Mouse (Mus musculus): ENCODE results near the gene Alk. TPM values are rescaled to one million over a fixed set of nuclear protein-coding genes. Genes with fewer than 3 reads are reported as not detected.

Alk gene
- 0.17 and 0.29 TPM in 2 replicates for polyA plus RNA-seq (2015; fragmentation: Nextera tagmentation; extraction: Ambion mirVana)

DNA sequence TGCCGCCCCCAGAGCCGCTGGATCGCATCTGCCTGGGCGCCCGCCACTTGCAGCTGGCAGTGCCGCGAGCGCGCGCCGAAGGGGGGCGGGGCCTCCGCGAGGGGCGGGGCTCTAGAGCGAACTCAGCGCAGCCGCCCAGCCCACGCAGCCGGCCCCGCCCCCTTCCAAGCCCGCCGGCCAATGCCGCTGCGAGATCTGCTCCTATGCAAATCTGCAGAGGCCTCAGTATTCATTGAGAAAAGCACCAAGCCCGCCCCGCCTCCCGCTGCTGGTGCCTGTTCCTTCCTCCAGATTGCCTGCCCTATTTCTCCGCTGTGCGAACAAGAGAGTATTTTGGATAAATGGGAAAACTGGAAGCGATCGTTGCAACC is at the start of gene Alk:
Alk (minus strand) TSS at position 18 of the 371 bp plus-strand sequence.
- peaks cover 30% of the 10 kb centered on the region for H3K27me3 ChIP-seq (replicated peaks; ENCODE audit: control insufficient read depth, insufficient read depth, low read length)
- H3K9me3 ChIP-seq (ENCODE audit: control insufficient read depth): no peaks in the 10 kb centered on the region
- TF ChIP-seq CTCF (IDR thresholded peaks at IDR 0.05; ENCODE audit: low read depth): no peak
- ATAC-seq: peak; percentile 89
- H3K4me3 ChIP-seq (ENCODE audit: low read depth, low read length): peak within 1 kb of the TSS; percentile 41
- H3K4me2 ChIP-seq (replicated peaks; ENCODE audit: low read depth): peak within 1 kb of the TSS; percentile 62
- 3% methylated on average over 25 of the region's 32 CpGs for WGBS
- H3K4me1 ChIP-seq (replicated peaks; ENCODE audit: control insufficient read depth, insufficient read depth, low read length): no peaks in the 10 kb centered on the region
- no peaks in the 10 kb centered on the region for H3K36me3 ChIP-seq (ENCODE audit: control insufficient read depth, insufficient read depth)
- H3K27ac ChIP-seq (ENCODE audit: low read depth, low read length): no peak within 1 kb of the TSS
- no peak within 1 kb of the TSS for H3K9ac ChIP-seq (ENCODE audit: low read depth, low read length)

DNA sequence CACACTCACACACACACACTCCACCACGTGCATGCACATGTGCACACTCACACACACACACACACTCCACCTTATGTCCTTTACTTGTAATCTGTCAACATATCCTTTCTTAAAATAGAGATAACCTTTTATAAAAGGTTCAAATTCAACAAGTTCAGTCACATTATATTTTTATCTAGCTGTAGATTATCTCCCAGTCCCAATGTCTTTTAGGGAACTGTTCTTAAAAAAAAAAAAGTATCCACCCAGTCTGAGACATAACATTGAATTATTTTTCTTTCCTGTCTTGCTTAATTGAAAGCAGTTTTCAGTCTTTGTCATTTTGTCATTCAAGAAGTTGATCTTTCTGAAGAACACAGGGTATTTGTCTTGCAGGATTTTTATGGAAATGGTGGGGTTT is 48.4 kb upstream of the Alk start:
- 63% methylated on average over 1 of the region's 1 CpGs for WGBS
- Histone ChIP-seq H3K27me3 (replicated peaks; ENCODE audit: control insufficient read depth, insufficient read depth, low read length) (no peaks in the 10 kb centered on the region), H3K9me3 (ENCODE audit: control insufficient read depth) (no peaks in the 10 kb centered on the region), H3K36me3 (ENCODE audit: control insufficient read depth, insufficient read depth) (no peaks in the 10 kb centered on the region), H3K9ac (ENCODE audit: low read depth, low read length) (no peak overlapping the region), H3K4me3 (ENCODE audit: low read depth, low read length) (no peak overlapping the region), H3K4me1 (replicated peaks; ENCODE audit: control insufficient read depth, insufficient read depth, low read length) (no peaks in the 10 kb centered on the region), H3K4me2 (replicated peaks; ENCODE audit: low read depth) (no peak overlapping the region), H3K27ac (ENCODE audit: low read depth, low read length) (no peak overlapping the region)
- no peak for ATAC-seq
- TF ChIP-seq CTCF (IDR thresholded peaks at IDR 0.05; ENCODE audit: low read depth): no peak

DNA sequence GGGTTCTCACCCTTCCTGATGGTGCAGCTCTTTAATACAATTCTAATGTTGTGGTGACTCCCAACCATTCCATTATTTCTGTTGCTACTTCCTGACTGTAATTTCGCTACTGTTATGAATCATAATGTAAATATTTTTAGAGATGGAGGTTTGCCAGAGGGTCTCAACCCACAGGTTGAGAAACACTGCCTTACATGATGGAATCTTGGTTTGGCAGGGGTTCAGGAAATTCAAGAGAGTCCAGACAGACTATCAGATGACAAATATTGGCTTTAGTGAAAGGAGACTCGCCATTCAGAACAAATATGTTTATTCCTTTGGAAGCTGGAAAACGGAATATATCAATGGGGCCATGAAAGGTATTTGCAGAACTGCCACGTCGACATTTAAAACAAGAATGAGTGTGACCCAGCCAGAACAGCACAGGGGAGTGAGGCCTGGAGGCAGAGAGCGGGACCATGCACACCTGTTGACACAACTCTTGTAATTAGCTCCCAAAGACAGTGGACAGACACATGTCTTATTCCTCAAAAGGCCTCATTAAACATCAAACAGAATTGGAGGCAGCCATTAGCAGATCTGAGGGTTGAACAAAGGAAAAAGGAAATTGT is 44.3 kb upstream of the Alk start:
- H3K27ac ChIP-seq (ENCODE audit: low read depth, low read length): no peak overlapping the region

DNA sequence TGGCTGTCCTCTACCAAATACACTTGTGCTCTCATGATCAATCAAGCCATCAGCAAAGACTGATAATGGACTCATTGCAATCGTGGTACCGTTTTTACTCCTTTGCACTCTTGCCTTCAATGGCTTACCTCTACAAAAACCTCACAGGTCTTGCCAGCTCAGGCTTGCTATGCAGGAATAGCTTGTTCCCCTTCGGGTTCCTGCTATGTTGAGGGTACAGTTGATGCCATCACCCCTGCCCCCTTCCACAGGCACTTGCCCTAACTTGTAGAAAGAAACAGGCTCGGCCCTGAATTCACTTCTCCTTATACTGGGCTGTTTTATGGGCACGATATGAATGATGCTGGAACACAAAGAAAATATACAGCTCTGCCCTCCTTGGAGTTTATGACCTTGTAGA is 41.7 kb upstream of the Alk start:
- Histone ChIP-seq H3K9ac (ENCODE audit: low read depth, low read length) (no peak overlapping the region), H3K9me3 (ENCODE audit: control insufficient read depth) (no peaks in the 10 kb centered on the region), H3K36me3 (ENCODE audit: control insufficient read depth, insufficient read depth) (no peaks in the 10 kb centered on the region), H3K27ac (ENCODE audit: low read depth, low read length) (no peak overlapping the region), H3K4me2 (replicated peaks; ENCODE audit: low read depth) (no peak overlapping the region), H3K4me3 (ENCODE audit: low read depth, low read length) (no peak overlapping the region), H3K4me1 (replicated peaks; ENCODE audit: control insufficient read depth, insufficient read depth, low read length) (no peaks in the 10 kb centered on the region), H3K27me3 (replicated peaks; ENCODE audit: control insufficient read depth, insufficient read depth, low read length) (no peaks in the 10 kb centered on the region)
- TF ChIP-seq CTCF (IDR thresholded peaks at IDR 0.05; ENCODE audit: low read depth): no peak
- ATAC-seq: no peak
- 83% methylated on average over 5 of the region's 5 CpGs for WGBS

More for the DNA sequence above, 44.3 kb upstream of the Alk start:
- Histone ChIP-seq H3K9ac (ENCODE audit: low read depth, low read length) (no peak overlapping the region), H3K27me3 (replicated peaks; ENCODE audit: control insufficient read depth, insufficient read depth, low read length) (no peaks in the 10 kb centered on the region), H3K9me3 (ENCODE audit: control insufficient read depth) (no peaks in the 10 kb centered on the region), H3K4me2 (replicated peaks; ENCODE audit: low read depth) (no peak overlapping the region), H3K4me3 (ENCODE audit: low read depth, low read length) (no peak overlapping the region), H3K4me1 (replicated peaks; ENCODE audit: control insufficient read depth, insufficient read depth, low read length) (no peaks in the 10 kb centered on the region), H3K36me3 (ENCODE audit: control insufficient read depth, insufficient read depth) (no peaks in the 10 kb centered on the region)
- 35% methylated on average over 6 of the region's 6 CpGs for WGBS
- no peak for ATAC-seq
- no peak for TF ChIP-seq CTCF (IDR thresholded peaks at IDR 0.05; ENCODE audit: low read depth)

DNA sequence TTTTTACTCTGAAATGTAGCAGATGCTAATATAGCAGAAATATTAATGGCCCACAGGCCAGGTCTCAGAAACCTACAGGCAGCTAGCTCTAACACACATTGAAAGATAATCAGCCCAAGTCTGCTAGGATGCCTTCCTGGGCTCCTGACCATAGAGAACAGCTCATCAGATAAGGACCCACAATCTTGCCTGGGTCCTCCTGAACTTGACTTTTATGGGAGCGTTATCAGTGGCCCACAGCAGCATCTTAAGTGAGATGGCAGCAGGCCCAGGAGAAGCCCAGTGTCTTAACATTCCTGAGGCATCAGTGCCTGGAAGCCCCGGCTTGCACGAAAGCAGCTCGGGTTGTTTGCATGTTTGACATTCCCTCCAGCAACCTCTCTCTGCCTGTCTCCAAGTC is 35.7 kb upstream of the Alk start:
- Histone ChIP-seq H3K27ac (ENCODE audit: low read depth, low read length) (no peak overlapping the region), H3K9me3 (ENCODE audit: control insufficient read depth) (no peaks in the 10 kb centered on the region), H3K36me3 (ENCODE audit: control insufficient read depth, insufficient read depth) (no peaks in the 10 kb centered on the region), H3K27me3 (replicated peaks; ENCODE audit: control insufficient read depth, insufficient read depth, low read length) (no peaks in the 10 kb centered on the region), H3K4me1 (replicated peaks; ENCODE audit: control insufficient read depth, insufficient read depth, low read length) (no peaks in the 10 kb centered on the region), H3K4me3 (ENCODE audit: low read depth, low read length) (no peak overlapping the region), H3K9ac (ENCODE audit: low read depth, low read length) (no peak overlapping the region), H3K4me2 (replicated peaks; ENCODE audit: low read depth) (no peak overlapping the region)
- no peak for TF ChIP-seq CTCF (IDR thresholded peaks at IDR 0.05; ENCODE audit: low read depth)
- no peak for ATAC-seq
- WGBS: 22% methylated on average over 4 of the region's 4 CpGs

DNA sequence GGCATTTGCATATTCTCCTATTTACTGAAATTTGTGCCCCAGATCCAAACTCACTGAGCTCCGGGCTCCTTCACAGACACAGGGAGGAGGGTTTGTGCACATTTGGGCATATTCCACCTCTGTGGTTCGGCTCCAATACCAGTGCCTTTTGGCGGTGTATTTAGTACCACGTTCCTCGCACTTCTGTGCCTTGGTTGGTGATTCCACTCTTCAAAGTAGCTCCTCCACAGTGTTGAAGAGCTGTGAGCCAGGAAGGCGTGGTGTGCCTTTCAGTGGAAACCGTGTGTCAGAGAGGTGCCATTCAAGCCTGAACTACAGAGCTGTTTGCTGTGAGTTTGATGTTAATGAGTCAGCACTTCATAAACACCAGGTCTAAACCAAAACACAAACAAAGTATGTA is 35.0 kb upstream of the Alk start:
- H3K9me3 ChIP-seq (ENCODE audit: control insufficient read depth): no peaks in the 10 kb centered on the region
- ATAC-seq: no peak
- H3K4me3 ChIP-seq (ENCODE audit: low read depth, low read length): no peak overlapping the region
- H3K9ac ChIP-seq (ENCODE audit: low read depth, low read length): no peak overlapping the region
- no peak for TF ChIP-seq CTCF (IDR thresholded peaks at IDR 0.05; ENCODE audit: low read depth)
- 80% methylated on average over 7 of the region's 7 CpGs for WGBS
- H3K27ac ChIP-seq (ENCODE audit: low read depth, low read length): no peak overlapping the region
- H3K27me3 ChIP-seq (replicated peaks; ENCODE audit: control insufficient read depth, insufficient read depth, low read length): no peaks in the 10 kb centered on the region
- H3K4me2 ChIP-seq (replicated peaks; ENCODE audit: low read depth): no peak overlapping the region
- H3K36me3 ChIP-seq (ENCODE audit: control insufficient read depth, insufficient read depth): no peaks in the 10 kb centered on the region
- H3K4me1 ChIP-seq (replicated peaks; ENCODE audit: control insufficient read depth, insufficient read depth, low read length): no peaks in the 10 kb centered on the region

DNA sequence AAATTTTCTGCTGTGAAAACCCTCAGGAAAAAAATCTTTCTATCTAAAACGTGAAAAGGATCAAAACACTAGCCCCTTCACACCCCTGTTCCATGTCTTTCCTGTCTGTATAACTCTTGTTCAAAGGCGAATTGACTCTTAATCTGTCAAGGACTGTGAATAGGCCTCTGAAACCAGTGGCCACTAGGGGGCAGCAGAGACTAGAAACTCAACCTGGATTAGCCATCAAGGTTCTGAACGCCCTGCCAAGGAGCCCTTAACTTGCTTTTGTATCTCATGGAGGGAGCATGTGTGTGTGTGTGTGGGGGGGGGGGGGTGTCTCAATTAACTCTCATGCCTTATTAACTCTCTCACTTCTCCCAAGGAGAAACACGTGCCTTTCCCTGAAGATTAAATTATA is 1.8 kb upstream of the Alk start:
- Histone ChIP-seq H3K9ac (ENCODE audit: low read depth, low read length) (no peak overlapping the region), H3K9me3 (ENCODE audit: control insufficient read depth) (no peaks in the 10 kb centered on the region), H3K36me3 (ENCODE audit: control insufficient read depth, insufficient read depth) (no peaks in the 10 kb centered on the region), H3K27me3 (replicated peaks; ENCODE audit: control insufficient read depth, insufficient read depth, low read length) (peaks cover 30% of the 10 kb centered on the region), H3K4me1 (replicated peaks; ENCODE audit: control insufficient read depth, insufficient read depth, low read length) (no peaks in the 10 kb centered on the region), H3K4me3 (ENCODE audit: low read depth, low read length) (no peak overlapping the region), H3K27ac (ENCODE audit: low read depth, low read length) (no peak overlapping the region), H3K4me2 (replicated peaks; ENCODE audit: low read depth) (no peak overlapping the region)
- TF ChIP-seq CTCF (IDR thresholded peaks at IDR 0.05; ENCODE audit: low read depth): peak; percentile 86
- no peak for ATAC-seq
- WGBS: 10% methylated on average over 4 of the region's 4 CpGs

Measured in intestine, postnatal 0 days (tissue).